Mouse (Mus musculus): ENCODE results near the gene Zdhhc4.

The Zdhhc4 gene

GRCm38 (mm10) chr5:143317288-143317610, 11.8 kb downstream of the Zdhhc4 start:
- DNase-seq: no peak

GRCm38 (mm10) chr5:143316605-143317287, 12.3 kb downstream of the Zdhhc4 start:
- no peak for DNase-seq

GRCm38 (mm10) chr5:143315514-143315888, 13.6 kb downstream of the Zdhhc4 start:
- no peak for DNase-seq

DNA sequence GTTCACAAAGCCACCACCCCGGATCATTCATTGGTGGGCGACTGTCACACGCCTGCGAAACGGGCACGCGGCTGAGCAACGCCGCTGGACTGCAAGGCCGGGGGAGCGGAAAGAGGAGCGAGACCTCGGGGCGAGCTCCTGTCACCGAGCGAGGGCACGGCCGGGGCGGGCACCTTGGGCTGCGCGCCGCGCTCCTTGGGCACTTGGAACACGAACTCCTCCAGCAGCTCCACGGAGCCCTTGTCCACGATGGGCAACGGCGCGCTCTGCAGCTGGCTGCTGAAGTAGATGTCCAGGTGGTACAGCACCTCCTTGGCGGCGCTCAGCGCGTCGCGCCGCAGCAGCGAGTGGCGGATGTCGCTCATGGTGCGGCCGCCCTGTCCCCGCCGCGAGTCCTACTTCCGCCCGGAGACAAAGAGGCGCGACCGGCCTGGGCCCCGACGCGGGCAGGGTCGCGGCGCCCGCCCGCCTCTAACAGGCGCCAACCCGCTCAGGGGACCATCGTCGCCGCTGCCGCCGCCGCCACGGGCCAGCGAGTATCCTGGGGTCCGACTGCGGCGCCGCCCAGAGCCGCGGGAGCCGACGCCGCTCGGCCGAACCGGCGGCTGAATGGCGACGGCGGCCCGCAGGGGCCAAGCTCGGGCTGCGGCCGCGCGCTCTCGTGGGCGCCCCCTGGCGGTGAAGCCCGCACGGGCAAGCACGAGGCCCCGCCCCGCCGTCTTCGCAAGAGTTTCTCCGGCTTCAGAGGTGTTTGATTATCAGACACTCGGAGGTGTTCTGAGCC, 14.1 kb downstream of the Zdhhc4 start, which contains the start of gene E130309D02Rik:
Gene E130309D02Rik (minus strand): TSS at position 631 of the 784 bp plus-strand sequence.
- peak; percentile 89 for DNase-seq

DNA sequence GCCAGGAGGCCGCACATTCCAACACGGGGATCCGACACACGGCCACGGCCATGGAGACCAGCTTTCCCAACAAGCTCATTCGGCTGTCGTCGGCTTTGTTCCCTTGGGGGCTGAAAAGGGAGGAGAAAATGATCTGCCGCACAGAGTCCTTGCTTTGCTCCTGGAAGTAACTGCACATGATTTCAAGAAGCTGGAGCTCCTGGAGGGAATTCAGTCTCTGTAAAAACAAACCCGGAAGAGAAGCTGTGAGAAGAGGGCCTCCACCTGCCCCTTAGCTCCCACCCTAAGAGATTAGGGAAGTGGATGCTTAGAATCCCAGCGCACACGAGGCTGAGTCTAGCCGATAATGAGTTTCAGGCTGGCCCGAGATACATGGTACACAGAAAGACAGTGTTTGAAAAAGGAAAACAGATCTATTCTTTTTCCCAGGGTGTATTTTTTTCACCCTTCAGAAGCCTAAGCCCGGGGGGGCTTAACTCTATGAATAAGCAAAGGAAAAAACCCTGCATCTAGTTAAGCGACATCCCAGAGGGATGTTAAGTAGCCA, 14.8 kb downstream of the Zdhhc4 start:
- DNase-seq: no peak

- DNase-seq: peak; percentile 88
These were observed 17.2 kb downstream of the Zdhhc4 start for GRCm38 (mm10) chr5:143311886-143312285.

GRCm38 (mm10) chr5:143309916-143310315, 19.1 kb downstream of the Zdhhc4 start:
- no peak for DNase-seq

- DNase-seq: no peak
These were observed 20.2 kb downstream of the Zdhhc4 start for GRCm38 (mm10) chr5:143308825-143309224.

DNA sequence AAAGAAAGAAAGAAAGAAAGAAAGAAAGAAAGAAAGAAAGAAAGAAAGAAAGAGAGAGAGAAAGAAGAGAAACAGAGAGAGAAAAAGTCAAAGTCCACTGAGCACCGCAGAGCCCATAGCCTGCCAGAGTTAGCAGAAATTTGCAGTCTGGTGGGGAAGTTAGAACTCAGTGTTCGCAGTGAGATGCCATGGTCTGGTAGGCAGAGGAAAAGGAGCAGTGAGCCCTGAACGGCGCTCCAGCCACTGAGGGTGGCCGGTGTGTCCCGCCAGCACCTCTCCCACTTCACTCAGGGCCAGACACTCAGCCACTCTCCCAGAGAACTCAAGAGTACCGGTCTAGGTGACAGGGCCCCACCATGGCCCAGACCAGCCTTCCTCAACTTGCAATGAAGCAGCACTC, 24.8 kb downstream of the Zdhhc4 start:
- no peak for DNase-seq

DNA sequence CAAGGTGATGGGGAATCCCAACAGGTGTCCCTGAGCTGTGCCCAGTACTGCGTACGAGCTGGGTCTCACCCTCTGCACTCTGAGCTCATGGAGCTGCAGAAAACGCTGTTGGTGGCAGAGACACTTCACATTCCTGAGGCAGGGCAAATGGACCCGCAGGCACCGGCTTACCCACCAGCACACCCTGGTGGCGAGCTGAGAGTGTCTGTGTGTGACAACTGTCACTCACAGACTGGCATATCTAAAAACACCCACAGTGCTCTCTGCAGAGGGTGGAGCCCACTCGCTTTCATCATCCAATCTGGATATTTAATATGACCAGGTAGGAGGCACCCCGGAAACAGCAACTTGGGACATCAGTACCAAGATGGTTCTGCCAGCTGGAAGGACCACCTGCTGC, 27.8 kb downstream of the Zdhhc4 start:
- peak; percentile 13 for DNase-seq

DNA sequence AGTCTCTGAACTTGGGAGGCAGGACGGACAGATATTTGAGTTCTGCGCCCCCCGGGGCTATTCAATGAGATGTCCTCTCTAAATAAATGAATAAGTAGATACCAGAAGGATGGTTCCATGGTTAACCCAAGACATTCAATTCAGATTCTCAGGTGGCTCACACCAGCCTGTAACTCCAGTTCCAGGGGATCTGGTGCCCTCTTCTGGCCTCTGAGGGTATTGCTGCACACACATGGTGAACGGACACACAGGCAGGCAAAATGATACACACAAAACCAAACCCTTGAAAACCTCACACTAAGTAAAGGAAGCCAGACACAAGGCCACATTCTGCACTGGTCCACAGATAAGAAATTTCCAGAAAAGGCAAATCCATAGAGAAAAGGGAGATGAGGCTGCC, 29.4 kb downstream of the Zdhhc4 start:
- DNase-seq: peak; percentile 58

DNA sequence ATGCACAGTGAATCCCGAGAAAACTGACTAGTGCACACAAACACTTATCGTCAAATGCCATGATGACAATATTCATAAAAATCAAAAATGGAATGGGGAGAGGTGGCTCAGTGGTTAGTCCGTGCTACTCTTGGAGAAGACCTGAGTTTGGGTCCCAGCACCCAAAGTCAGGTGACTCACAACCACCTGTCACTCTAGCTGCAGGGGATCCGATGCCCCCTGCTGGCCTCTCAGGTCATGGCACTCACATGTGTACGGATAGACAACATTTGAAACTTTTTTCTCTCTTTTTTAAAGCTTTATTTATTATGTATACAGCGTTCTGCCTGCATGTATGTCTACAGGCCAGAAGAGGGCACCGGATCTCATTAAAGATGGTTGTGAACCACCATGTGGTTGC, 30.7 kb downstream of the Zdhhc4 start:
- no peak for DNase-seq

GRCm38 (mm10) chr5:143297986-143298385, 31.1 kb downstream of the Zdhhc4 start:
- no peak for DNase-seq

GRCm38 (mm10) chr5:143295330-143295729, 33.7 kb downstream of the Zdhhc4 start:
- DNase-seq: no peak

GRCm38 (mm10) chr5:143294862-143295261, 34.2 kb downstream of the Zdhhc4 start:
- DNase-seq: peak; percentile 17

DNA sequence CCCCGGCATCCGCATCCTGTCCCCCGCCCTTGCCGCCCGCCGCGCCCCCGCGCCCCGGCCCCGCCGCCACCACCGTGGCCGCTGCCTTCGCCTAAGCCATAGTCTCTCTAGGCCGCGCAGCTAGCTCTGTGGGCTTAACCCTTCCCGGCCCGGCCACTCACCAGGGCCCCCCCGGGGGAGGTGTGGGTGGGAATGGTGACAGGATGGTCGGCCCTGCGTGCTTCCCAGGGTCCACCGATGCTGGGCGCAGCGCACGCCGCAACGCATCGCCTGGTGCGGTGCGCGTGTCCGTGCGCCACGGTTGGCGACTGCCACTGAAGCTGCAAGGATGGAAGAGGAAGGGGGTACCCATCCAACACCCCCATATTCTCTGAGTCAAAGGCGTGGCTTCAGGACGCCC, 35.7 kb downstream of the Zdhhc4 start, which contains the start of gene Zfp853:
Gene Zfp853 (minus strand): TSS at position 220 of the 400 bp plus-strand sequence.
- peak; percentile 34 for DNase-seq

DNA sequence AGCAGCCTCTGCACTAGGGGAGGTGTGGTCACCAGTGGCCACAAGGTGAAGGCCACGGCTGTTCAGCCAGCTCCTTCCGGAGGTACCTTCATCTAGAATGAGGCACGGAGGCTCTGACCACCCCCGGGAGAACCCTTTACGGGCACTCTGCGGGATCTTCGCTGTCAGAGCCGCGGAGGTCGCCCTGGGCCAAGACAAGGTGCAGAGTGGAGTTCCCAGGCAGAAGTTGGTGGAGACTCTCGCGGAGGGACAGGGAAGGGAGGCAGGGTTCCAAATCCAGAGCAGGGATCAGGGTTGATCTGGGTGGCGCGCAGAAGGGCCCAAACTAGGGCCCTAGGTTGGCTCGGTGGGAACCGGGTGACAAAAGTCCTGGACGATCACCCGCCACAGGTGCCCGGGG, 36.2 kb downstream of the Zdhhc4 start:
- DNase-seq: no peak

DNA sequence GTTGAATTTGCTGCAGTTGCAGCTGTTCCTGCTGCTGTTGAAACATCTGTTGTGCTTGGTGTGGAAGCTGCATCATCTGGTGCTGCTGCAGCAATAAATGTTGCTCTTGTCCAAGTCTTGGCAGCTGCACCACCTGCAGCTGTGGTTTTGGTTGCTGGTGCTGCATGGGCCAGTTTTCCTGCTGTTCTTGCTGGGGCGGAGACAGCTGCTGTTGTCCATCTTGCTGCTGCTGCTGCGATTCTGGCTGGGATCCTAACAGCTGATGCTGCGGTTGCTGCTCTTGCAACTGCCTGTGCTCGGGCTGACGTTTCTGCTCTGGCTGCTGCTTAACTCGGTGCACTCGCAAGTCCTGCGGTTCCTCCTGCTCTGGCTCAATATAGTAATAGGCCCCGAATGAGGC, 39.8 kb downstream of the Zdhhc4 start:
- no peak for DNase-seq

DNA sequence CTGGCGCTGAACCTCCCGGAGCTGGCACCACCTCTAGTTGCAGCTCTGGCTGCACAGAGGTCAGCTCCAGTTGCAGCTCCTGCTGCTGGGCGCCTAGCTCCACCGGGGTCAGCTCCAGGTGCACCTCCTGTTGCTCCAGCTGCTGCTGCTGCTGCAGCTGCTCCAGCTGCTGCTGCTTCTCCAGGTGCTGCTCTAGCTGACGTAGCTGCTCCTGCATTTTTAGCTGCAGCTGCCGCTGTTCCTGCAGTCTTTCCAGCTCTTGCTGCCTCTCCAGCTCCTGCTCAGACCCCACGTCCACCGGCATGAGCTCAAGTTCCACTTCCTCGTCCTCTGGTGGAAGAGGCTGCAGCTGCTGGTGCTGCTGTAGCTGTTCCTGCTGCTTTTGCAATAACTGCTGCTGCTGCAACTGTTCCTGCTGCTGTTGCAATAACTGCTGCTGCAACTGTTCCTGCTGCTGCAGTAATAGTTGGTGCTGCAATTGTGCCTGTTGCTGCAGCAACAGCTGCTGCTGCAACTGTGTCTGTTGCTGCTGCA, 40.6 kb downstream of the Zdhhc4 start:
- DNase-seq: no peak

DNA sequence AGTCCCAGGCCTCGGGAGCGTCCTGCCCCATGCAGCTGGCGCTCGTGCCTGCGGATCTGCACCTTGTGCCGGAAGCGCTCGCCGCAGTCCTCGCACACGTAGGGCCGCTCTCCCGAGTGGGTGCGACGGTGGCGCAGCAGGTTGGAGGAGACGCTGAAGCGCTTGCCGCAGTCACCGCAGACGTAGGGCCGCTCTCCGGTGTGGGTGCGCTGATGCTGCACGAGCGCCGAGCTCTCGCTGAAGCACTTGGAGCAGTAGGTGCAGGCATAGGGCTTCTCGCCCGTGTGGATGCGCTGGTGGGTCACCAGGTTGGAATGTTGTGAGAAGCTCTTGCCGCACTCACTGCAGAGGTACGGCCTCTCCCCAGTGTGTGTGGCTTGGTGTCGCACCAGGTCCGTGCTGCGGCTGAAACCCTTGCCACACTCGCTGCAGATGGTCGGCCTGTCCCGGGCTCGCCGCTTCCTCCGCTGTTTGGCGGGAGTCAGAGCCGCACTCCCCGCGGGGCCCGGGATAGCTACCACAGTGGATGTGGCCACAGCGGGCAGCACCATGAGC, 41.2 kb downstream of the Zdhhc4 start:
- DNase-seq: peak; percentile 32

DNA sequence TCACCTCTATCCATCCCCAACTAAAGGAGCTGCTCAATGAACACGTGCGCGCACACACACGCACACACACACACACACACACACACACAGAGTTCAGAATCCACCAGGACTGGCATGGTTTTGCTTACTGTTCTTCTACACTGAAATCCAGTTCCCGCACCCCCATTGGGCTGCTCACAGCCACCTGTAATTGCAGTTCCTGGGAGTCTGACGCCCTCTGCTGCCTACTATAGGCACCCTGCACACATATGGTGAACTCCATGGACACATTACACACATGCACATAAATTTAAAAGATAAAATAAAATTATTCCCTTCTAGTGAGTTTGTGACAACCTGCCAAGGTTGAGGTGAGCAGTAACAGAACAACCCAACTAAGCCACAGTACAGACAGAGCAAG, 44.3 kb downstream of the Zdhhc4 start:
- DNase-seq: no peak

GRCm38 (mm10) chr5:143279247-143279646, 49.8 kb downstream of the Zdhhc4 start:
- DNase-seq: peak; percentile 41

- DNase-seq: no peak
These were observed 53.3 kb downstream of the Zdhhc4 start for GRCm38 (mm10) chr5:143275761-143276160.

Data from retina, postnatal 1 day (tissue).